Mouse (Mus musculus) ES-E14 (cell line): ENCODE measurements around the gene S100a11.

ENCODE experiments used
- CHD2 ChIP-seq: IDR thresholded peaks from 2 replicates; pipeline ENCODE4 v1.6.1; 2014; ENCODE audit warnings: mild to moderate bottlenecking, low read depth, low read length, inconsistent platforms
- HCFC1 ChIP-seq: IDR thresholded peaks from 2 replicates; pipeline ENCODE4 v1.6.1; 2012; ENCODE audit warnings: low read length, inconsistent platforms, borderline replicate concordance; ENCODE audit not compliant: insufficient read depth
- MAFK ChIP-seq: IDR thresholded peaks from 2 replicates; pipeline ENCODE4 v1.6.1; 2014; ENCODE audit warnings: mild to moderate bottlenecking, low read depth, low read length, inconsistent platforms; ENCODE audit not compliant: insufficient read depth
- ZC3H11A ChIP-seq: IDR thresholded peaks from 2 replicates; pipeline ENCODE4 v1.6.1; 2012; ENCODE audit warnings: low read depth, mild to moderate bottlenecking, inconsistent platforms, low read length, borderline replicate concordance
- ZNF384 ChIP-seq: IDR thresholded peaks from 2 replicates; pipeline ENCODE4 v1.6.1; 2012; ENCODE audit warnings: low read depth, low read length, inconsistent platforms

GRCm38 (mm10) chr3:93511036-93511435, 9.3 kb upstream of the S100a11 start:
- TF ChIP-seq HCFC1 (no peak), MAFK (no peak), ZC3H11A (no peak), CHD2 (no peak), ZNF384 (no peak)
